In genomic region chr4:125116090-125116861, GRCm38 (mm10) we compare ENCODE assay signal across 9 mouse cellular contexts. TPM values are rescaled to one million over a fixed set of nuclear protein-coding genes. Genes with fewer than 3 reads are reported as not detected.
DNase-seq lines count a peak whose midpoint lies in the region; ATAC-seq and TF ChIP-seq lines count a peak whose summit lies in the region.
"Had no signal": no experiment of that assay in that cellular context is flagged by ENCODE, and none has a peak within 500 bp of the region (broad histone marks: within the 10 kb centered on the region; RNA-seq: fewer than 3 reads in every experiment).

No protein-coding gene starts in this region.

- DNase-seq in heart, adult 11 months = peak; percentile 98
- no peak for DNase-seq in heart, postnatal 25 days (ENCODE audit: low spot score)
- peak; percentile 79 for DNase-seq in CH12.LX (ENCODE audit: extremely low read depth)
- peak; percentile 75 to 77 for DNase-seq in cerebellum, postnatal 14 days
- peak; percentile 54 to 59 for DNase-seq in heart, postnatal 14 days
- peak; percentile 29 to 81 for DNase-seq in left cerebral cortex, adult 8-10 months (ENCODE audit: low spot score in 2 of 2)
- peak; percentile 76 to 82 for DNase-seq in lung, postnatal 4 days
- peak; percentile 65 for DNase-seq in stomach, postnatal 0 days (ENCODE audit: low spot score)

- peak; percentile 63 for TF ChIP-seq EP300 in CH12.LX (IDR thresholded peaks at IDR 0.05; ENCODE audit: low read length)
- TF ChIP-seq EP300 in stomach, postnatal 0 days (optimal IDR thresholded peaks at IDR 0.05) = no peak

- TF ChIP-seq RAD21 in CH12.LX (IDR thresholded peaks at IDR 0.05; ENCODE audit: low read depth, low read length) = no peak

- TF ChIP-seq CTCF in CH12.LX (conservative IDR thresholded peaks at IDR 0.05 in 1 of 2, IDR thresholded peaks at IDR 0.05 in 1 of 2; ENCODE audit: low read depth in 2 of 2, low read length in 2 of 2) = no peak
- no peak for TF ChIP-seq CTCF in stomach, postnatal 0 days (IDR thresholded peaks at IDR 0.05; ENCODE audit: low read depth)

- peak overlapping the region; percentile 86 for H3K27ac ChIP-seq in CH12.LX (ENCODE audit: insufficient read depth, low read depth)
- H3K27ac ChIP-seq in stomach, postnatal 0 days (replicated peaks) = peak overlapping the region; percentile 81

- H3K79me2 ChIP-seq in CH12.LX (replicated peaks; ENCODE audit: control insufficient read depth, extremely low read depth, insufficient read depth, poor library complexity, severe bottlenecking) = no peaks in the 10 kb centered on the region

- H3K9ac ChIP-seq in CH12.LX (ENCODE audit: insufficient read depth, low read depth) = no peak overlapping the region
- peak overlapping the region; percentile 31 for H3K9ac ChIP-seq in stomach, postnatal 0 days (ENCODE audit: low read length)

- H3K36me3 ChIP-seq in CH12.LX (replicated peaks in 1 of 2; ENCODE audit: control insufficient read depth in 1 of 2, insufficient read depth in 1 of 2, low read length in 1 of 2) = peaks cover 28 to 51% of the 10 kb centered on the region in 2 experiments
- peaks cover 10% of the 10 kb centered on the region; the same call in 1 of the 2 replicates for H3K36me3 ChIP-seq in stomach, postnatal 0 days (ENCODE audit: control insufficient read depth, insufficient read depth, low read length)

- 56% methylated on average over 9 of the region's 9 CpGs for WGBS in stomach, postnatal 0 days

- peak overlapping the region; percentile 7; the same call in 1 of the 2 replicates for H3K4me2 ChIP-seq in CH12.LX (ENCODE audit: insufficient read depth, low read depth, poor library complexity, severe bottlenecking)
- H3K4me2 ChIP-seq in stomach, postnatal 0 days (replicated peaks; ENCODE audit: low read depth) = no peak overlapping the region

- H3K27me3 ChIP-seq in CH12.LX (replicated peaks) = no peaks in the 10 kb centered on the region
- no peaks in the 10 kb centered on the region for H3K27me3 ChIP-seq in stomach, postnatal 0 days (ENCODE audit: control insufficient read depth, insufficient read depth, low read length)

- intact Hi-C loops in heart, postnatal 25 days (cut with DNase I) = no loop called here
- intact Hi-C loops in heart, postnatal 14 days (cut with DNase I) = no loop called here

- H3K4me3 ChIP-seq in CH12.LX (replicated peaks in 1 of 3; ENCODE audit: low read depth in 2 of 3, low read length in 2 of 3, poor library complexity in 1 of 3) = no peak overlapping the region
- H3K4me3 ChIP-seq in stomach, postnatal 0 days (ENCODE audit: low read depth, low read length) = no peak overlapping the region

- no peaks in the 10 kb centered on the region for H3K9me3 ChIP-seq in CH12.LX (replicated peaks; ENCODE audit: low read length)
- H3K9me3 ChIP-seq in stomach, postnatal 0 days (ENCODE audit: control insufficient read depth, low read length) = no peaks in the 10 kb centered on the region

- H3K4me1 ChIP-seq in CH12.LX (ENCODE audit: control insufficient read depth in 1 of 2, insufficient read depth in 2 of 2) = peaks cover 35 to 73% of the 10 kb centered on the region in 2 experiments
- H3K4me1 ChIP-seq in stomach, postnatal 0 days (replicated peaks; ENCODE audit: control insufficient read depth, insufficient read depth) = peaks cover 4% of the 10 kb centered on the region

- peak; percentile 33 for ATAC-seq in stomach, postnatal 0 days (ENCODE audit: low FRiP score, low TSS enrichment)

- in situ Hi-C loops in CH12.LX (cut with MboI; ENCODE audit: low pct_ligation_motif_present, low pct_unique_long_range_greater_than_20kb, low sequenced_read_pairs) = no loop called here

- peak; percentile 50; the same call in 1 of the 2 replicates for TF ChIP-seq POLR2A in CH12.LX (IDR thresholded peaks at IDR 0.05; ENCODE audit: low read depth, low read length)

- dilution Hi-C loops in CH12.LX (cut with MboI; ENCODE audit: extremely low pct_ligation_motif_present, extremely low pct_unique_long_range_greater_than_20kb, low sequenced_read_pairs) = no loop called here

TF ChIP-seq in CH12.LX, 34 proteins besides CTCF, POLR2A, EP300 and RAD21 (continues in another document):
- TF ChIP-seq TBP (conservative IDR thresholded peaks at IDR 0.05; ENCODE audit: low read depth, low read length) = no peak
- no peak for TF ChIP-seq ETS1 (conservative IDR thresholded peaks at IDR 0.05; ENCODE audit: low read depth, low read length)
- 0 out of 2 replicates have a peak, but pooled peaks have one; percentile 58 for TF ChIP-seq MYC (IDR thresholded peaks at IDR 0.05; ENCODE audit: low read depth, low read length)
- TF ChIP-seq MXI1 (IDR thresholded peaks at IDR 0.05; ENCODE audit: low read depth, low read length) = peak; percentile 78; the same call in 1 of the 2 replicates
- no peak; the same call in 1 of the 2 replicates for TF ChIP-seq ZMIZ1 (IDR thresholded peaks at IDR 0.05; ENCODE audit: low read depth, low read length)
- TF ChIP-seq ZC3H11A (IDR thresholded peaks at IDR 0.05; ENCODE audit: low read depth, low read length) = no peak
- TF ChIP-seq JUN (IDR thresholded peaks at IDR 0.05; ENCODE audit: insufficient read depth, low read depth, low read length) = no peak
- TF ChIP-seq POLR2AphosphoS2 (IDR thresholded peaks at IDR 0.05; ENCODE audit: low read depth, low read length) = no peak
- no peak for TF ChIP-seq ZNF384 (IDR thresholded peaks at IDR 0.05; ENCODE audit: low read depth, low read length)
- peak; percentile 22; the same call in 1 of the 2 replicates for TF ChIP-seq ELF1 (IDR thresholded peaks at IDR 0.05; ENCODE audit: low read depth, low read length)
- no peak for TF ChIP-seq RCOR1 (conservative IDR thresholded peaks at IDR 0.05; ENCODE audit: low read depth, low read length)
- TF ChIP-seq KAT2A (IDR thresholded peaks at IDR 0.05; ENCODE audit: insufficient replicate concordance, low read length) = no peak
- TF ChIP-seq MEF2A (IDR thresholded peaks at IDR 0.05; ENCODE audit: borderline replicate concordance, low read depth, low read length) = no peak
- 0 out of 2 replicates have a peak, but pooled peaks have one; percentile 56 for TF ChIP-seq UBTF (IDR thresholded peaks at IDR 0.05; ENCODE audit: low read depth, low read length)
- TF ChIP-seq USF1 (IDR thresholded peaks at IDR 0.05; ENCODE audit: low read depth, low read length) = no peak; the same call in 1 of the 2 replicates
- no peak for TF ChIP-seq PAX5 (IDR thresholded peaks at IDR 0.05; ENCODE audit: low read length)
- peak; percentile 88 for TF ChIP-seq MAX (IDR thresholded peaks at IDR 0.05; ENCODE audit: low read length)
- no peak for TF ChIP-seq ZKSCAN1 (IDR thresholded peaks at IDR 0.05; ENCODE audit: borderline replicate concordance, low read depth, low read length)
- no peak for TF ChIP-seq SMC3 (IDR thresholded peaks at IDR 0.05; ENCODE audit: low read depth, low read length)
- no peak; the same call in 1 of the 2 replicates for TF ChIP-seq USF2 (conservative IDR thresholded peaks at IDR 0.05; ENCODE audit: low read depth, low read length)
- no peak for TF ChIP-seq E2F4 (IDR thresholded peaks at IDR 0.05; ENCODE audit: insufficient replicate concordance, low read depth, low read length)
- TF ChIP-seq MAFK (IDR thresholded peaks at IDR 0.05; ENCODE audit: insufficient replicate concordance, low read length) = no peak
- TF ChIP-seq GABPA (IDR thresholded peaks at IDR 0.05; ENCODE audit: insufficient replicate concordance, low read depth, low read length) = no peak
- TF ChIP-seq NRF1 (IDR thresholded peaks at IDR 0.05; ENCODE audit: low read depth, low read length) = no peak
- no peak for TF ChIP-seq HCFC1 (IDR thresholded peaks at IDR 0.05; ENCODE audit: low read depth, low read length)
- TF ChIP-seq NELFE (IDR thresholded peaks at IDR 0.05; ENCODE audit: low read depth, low read length) = no peak; the same call in 1 of the 2 replicates
- no peak for TF ChIP-seq MAZ (IDR thresholded peaks at IDR 0.05; ENCODE audit: low read depth, low read length)
- TF ChIP-seq SIN3A (IDR thresholded peaks at IDR 0.05; ENCODE audit: low read length) = no peak
- peak; percentile 52; the same call in 1 of the 2 replicates for TF ChIP-seq IRF4 (IDR thresholded peaks at IDR 0.05; ENCODE audit: low read depth, low read length)
- no peak for TF ChIP-seq CHD2 (IDR thresholded peaks at IDR 0.05; ENCODE audit: low read length)
- no peak for TF ChIP-seq BHLHE40 (IDR thresholded peaks at IDR 0.05; ENCODE audit: low read depth, low read length)
- TF ChIP-seq CHD1 (IDR thresholded peaks at IDR 0.05; ENCODE audit: low read depth, low read length) = no peak

RNA-seq across cellular contexts. Expression of gene Zc3h12a, which starts 11.4 kb away (rescaled TPM):
- 1 to 10 TPM; 3.5 to 4.1 TPM for total RNA-seq in heart, postnatal 25 days (2021)
- total RNA-seq in CH12.LX (2012; rRNA removed) (7.7 and 8.2 TPM in 2 replicates), CH12.LX (2014; rRNA removed) (1.4 and 2.1 TPM in 2 replicates)
- 12.8 and 13.4 TPM in 2 replicates for polyA plus RNA-seq in CH12.LX (2012; ENCODE audit: insufficient read length, low read depth)
- total RNA-seq in heart, postnatal 14 days (2021) = 1 to 10 TPM; 3.2 to 4.0 TPM
- total RNA-seq in left cerebral cortex, adult 8-10 months (2022) = 1 to 10 TPM in 3 of 4 experiments, under 1 TPM in 1; 0.57 to 2.9 (median 1.5) TPM
- polyA plus RNA-seq in stomach, postnatal 0 days (2015; fragmentation: Nextera tagmentation; extraction: Ambion mirVana) = 2.7 TPM in 2 replicates

RNA-seq across cellular contexts. Expression of gene Meaf6, which starts 31.3 kb away (rescaled TPM):
- total RNA-seq in heart, postnatal 25 days (2021) = 10 to 100 TPM; 21.1 to 22.0 TPM
- total RNA-seq in CH12.LX (2012; rRNA removed) = 29.3 and 37.5 TPM in 2 replicates
- 24.1 and 26.4 TPM in 2 replicates for total RNA-seq in CH12.LX (2014; rRNA removed)
- polyA plus RNA-seq in CH12.LX (2012; ENCODE audit: insufficient read length, low read depth) = 52.8 and 53.8 TPM in 2 replicates
- total RNA-seq in heart, postnatal 14 days (2021) = 10 to 100 TPM; 22.6 to 24.5 TPM
- 100 to 1,000 TPM; 108 to 125 (median 110) TPM for total RNA-seq in left cerebral cortex, adult 8-10 months (2022)
- polyA plus RNA-seq in stomach, postnatal 0 days (2015; fragmentation: Nextera tagmentation; extraction: Ambion mirVana) = 28.3 and 28.4 TPM in 2 replicates

RNA-seq across cellular contexts. Expression of gene Snip1, which starts 49.8 kb away (rescaled TPM):
- total RNA-seq in heart, postnatal 25 days (2021) = 1 to 10 TPM; 7.6 to 8.8 TPM
- total RNA-seq in CH12.LX (2012; rRNA removed) = 23.5 and 28.7 TPM in 2 replicates
- 38.8 and 46.6 TPM in 2 replicates for total RNA-seq in CH12.LX (2014; rRNA removed)
- polyA plus RNA-seq in CH12.LX (2012; ENCODE audit: insufficient read length, low read depth) = 25.0 and 25.8 TPM in 2 replicates
- total RNA-seq in heart, postnatal 14 days (2021) = 10 to 100 TPM in 1 of 2 experiments, 1 to 10 TPM in 1; 9.0 to 10.4 TPM
- total RNA-seq in left cerebral cortex, adult 8-10 months (2022) = 10 to 100 TPM; 12.0 to 15.5 (median 13.5) TPM
- polyA plus RNA-seq in stomach, postnatal 0 days (2015; fragmentation: Nextera tagmentation; extraction: Ambion mirVana) = 13.0 and 13.6 TPM in 2 replicates

RNA-seq across cellular contexts. Expression of gene Dnali1, which starts 50.8 kb away (rescaled TPM):
- total RNA-seq in heart, postnatal 25 days (2021) = not detected
- 1.2 and 2.1 TPM in 2 replicates for total RNA-seq in CH12.LX (2012; rRNA removed)
- 1.1 and 1.3 TPM in 2 replicates for total RNA-seq in CH12.LX (2014; rRNA removed)
- 2.3 and 2.7 TPM in 2 replicates for polyA plus RNA-seq in CH12.LX (2012; ENCODE audit: insufficient read length, low read depth)
- total RNA-seq in heart, postnatal 14 days (2021) = under 1 TPM in 1 of 2 experiments, not detected in 1; 0.22 TPM
- total RNA-seq in left cerebral cortex, adult 8-10 months (2022) = under 1 TPM; 0.38 to 0.77 (median 0.69) TPM
- 0.05 and 0.06 TPM in 2 replicates for polyA plus RNA-seq in stomach, postnatal 0 days (2015; fragmentation: Nextera tagmentation; extraction: Ambion mirVana)
- total RNA-seq: ES-E14 had no signal
